Mouse (Mus musculus) ZHBTc4 (cell line): ENCODE data around the gene Igf2bp3.

ENCODE experiments used
- DNase-seq: peaks from one replicate; pipeline ENCODE4 v3.0.0-alpha.2; 2011; ENCODE audit warnings: low read depth, low spot score

Gene Igf2bp3

GRCm38 (mm10) chr6:49176018-49176417 is 38.7 kb downstream of the Igf2bp3 start:
- peak; percentile 18 for DNase-seq

GRCm38 (mm10) chr6:49174616-49175015 is 40.1 kb downstream of the Igf2bp3 start:
- DNase-seq = peak; percentile 52

GRCm38 (mm10) chr6:49173674-49174073 is 41.1 kb downstream of the Igf2bp3 start:
- peak; percentile 90 for DNase-seq

- peak; percentile 12 for DNase-seq
Observed at GRCm38 (mm10) chr6:49173265-49173664, 41.5 kb downstream of the Igf2bp3 start.

- DNase-seq = no peak
Observed at GRCm38 (mm10) chr6:49171216-49171615, 43.5 kb downstream of the Igf2bp3 start.

- no peak for DNase-seq
Observed at GRCm38 (mm10) chr6:49168648-49169047, 46.1 kb downstream of the Igf2bp3 start.

- no peak for DNase-seq
Observed at GRCm38 (mm10) chr6:49167406-49167805, 47.4 kb downstream of the Igf2bp3 start.

- peak; percentile 66 for DNase-seq
Observed at GRCm38 (mm10) chr6:49166318-49166717, 48.4 kb downstream of the Igf2bp3 start.

GRCm38 (mm10) chr6:49165855-49166254 is 48.9 kb downstream of the Igf2bp3 start:
- DNase-seq = no peak

- DNase-seq = peak; percentile 88
Observed at GRCm38 (mm10) chr6:49165101-49165500, 49.7 kb downstream of the Igf2bp3 start.

GRCm38 (mm10) chr6:49164701-49165100 is 50.1 kb downstream of the Igf2bp3 start:
- DNase-seq = no peak

- no peak for DNase-seq
Observed at GRCm38 (mm10) chr6:49159971-49160370, 54.8 kb downstream of the Igf2bp3 start.

- DNase-seq = no peak
Observed at GRCm38 (mm10) chr6:49156826-49157175, 58.0 kb downstream of the Igf2bp3 start.

- no peak for DNase-seq
Observed at GRCm38 (mm10) chr6:49156170-49156825, 58.5 kb downstream of the Igf2bp3 start.

- DNase-seq = peak; percentile 59
Observed at GRCm38 (mm10) chr6:49151465-49151864, 63.3 kb downstream of the Igf2bp3 start.

GRCm38 (mm10) chr6:49150349-49151229 is 64.2 kb downstream of the Igf2bp3 start:
- DNase-seq = no peak

- DNase-seq = no peak
Observed at GRCm38 (mm10) chr6:49149202-49149930, 65.4 kb downstream of the Igf2bp3 start.

- DNase-seq = no peak
Observed at GRCm38 (mm10) chr6:49148781-49149180, 66.0 kb downstream of the Igf2bp3 start.

- DNase-seq = no peak
Observed at GRCm38 (mm10) chr6:49148368-49148767, 66.4 kb downstream of the Igf2bp3 start.

- DNase-seq = no peak
Observed at GRCm38 (mm10) chr6:49146461-49146860, 68.3 kb downstream of the Igf2bp3 start.

GRCm38 (mm10) chr6:49142428-49142827 is 72.3 kb downstream of the Igf2bp3 start:
- DNase-seq = peak; percentile 75

GRCm38 (mm10) chr6:49141125-49141524 is 73.6 kb downstream of the Igf2bp3 start:
- peak; percentile 41 for DNase-seq
